Mouse (Mus musculus): ENCODE data around the gene Armc7. TPM values are rescaled to one million over a fixed set of nuclear protein-coding genes. Genes with fewer than 3 reads are reported as not detected.

The Armc7 gene
- polyA plus RNA-seq (2012; rRNA removed): 2.9 and 3.0 TPM in 2 replicates

DNA sequence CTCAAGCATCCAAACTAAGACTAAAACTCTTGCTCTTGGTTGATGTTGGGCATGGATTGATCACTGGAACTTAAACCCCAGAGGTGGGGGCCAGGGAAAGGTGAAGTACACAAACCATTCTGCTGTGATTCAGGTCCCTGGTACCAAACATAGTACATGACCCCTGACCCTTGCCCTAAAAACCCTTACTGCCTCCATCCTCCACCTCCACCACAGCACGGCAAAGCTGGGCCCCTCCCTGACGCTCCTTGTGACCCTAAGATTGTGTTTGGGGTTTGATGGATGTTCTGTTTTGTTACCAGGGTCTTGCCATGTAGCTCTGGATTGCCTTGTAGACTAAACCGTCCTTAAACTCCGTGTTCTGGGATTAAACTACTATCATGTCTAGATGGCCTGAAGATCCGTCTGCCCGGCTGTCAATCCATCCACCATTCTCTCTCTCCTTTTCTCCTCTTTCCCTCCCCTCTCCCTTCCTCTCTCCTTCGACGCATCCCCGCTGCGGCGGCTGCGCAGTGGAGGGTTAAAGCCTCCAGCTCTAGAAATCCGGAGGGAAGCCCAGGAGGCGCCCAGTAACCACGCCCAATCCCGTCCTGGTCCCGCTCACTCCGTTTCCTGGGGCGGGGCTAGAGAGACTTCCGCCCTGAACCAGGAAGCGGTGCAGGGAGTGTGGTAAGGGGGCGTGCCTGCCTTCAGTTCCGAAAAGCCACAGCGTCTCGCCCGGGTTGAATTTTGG, at the start of gene Armc7:
Armc7 (plus strand) TSS at position 643 of the 733 bp plus-strand sequence.

DNA sequence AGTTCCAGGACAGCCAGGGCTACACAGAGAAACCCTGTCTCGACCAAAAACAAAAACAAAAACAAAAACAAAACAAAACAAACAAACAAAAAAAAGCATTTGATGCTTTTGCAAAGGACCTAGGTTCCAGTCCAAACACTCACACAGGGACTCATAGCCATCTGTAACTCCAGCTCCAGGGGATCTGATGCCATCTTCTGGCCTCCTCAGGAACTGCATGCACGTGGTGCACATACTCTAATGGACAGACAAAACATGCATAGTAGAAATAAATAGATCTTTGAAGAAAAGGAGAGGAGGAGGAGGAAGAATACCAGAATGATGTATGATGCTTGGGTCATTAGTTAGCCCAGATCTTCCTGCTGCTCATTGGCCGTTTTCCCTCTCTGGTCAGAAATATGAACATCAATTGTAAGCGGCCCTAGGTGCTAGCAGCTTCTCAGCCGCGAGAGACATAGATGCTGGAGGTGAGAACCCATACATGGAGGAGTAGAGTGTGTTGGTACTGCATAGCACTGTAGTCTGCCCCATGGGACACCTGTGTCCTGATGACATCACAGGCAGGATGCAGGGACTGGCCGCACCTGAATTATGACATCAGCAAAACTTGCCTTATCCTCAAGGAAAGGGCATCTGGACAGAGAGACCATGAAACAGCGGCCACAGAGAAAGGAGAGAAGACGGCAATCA, 35.4 kb upstream of the Armc7 start, which contains the start of gene Trim80:
Trim80 (plus strand) TSS at position 640 of the 690 bp plus-strand sequence.

DNA sequence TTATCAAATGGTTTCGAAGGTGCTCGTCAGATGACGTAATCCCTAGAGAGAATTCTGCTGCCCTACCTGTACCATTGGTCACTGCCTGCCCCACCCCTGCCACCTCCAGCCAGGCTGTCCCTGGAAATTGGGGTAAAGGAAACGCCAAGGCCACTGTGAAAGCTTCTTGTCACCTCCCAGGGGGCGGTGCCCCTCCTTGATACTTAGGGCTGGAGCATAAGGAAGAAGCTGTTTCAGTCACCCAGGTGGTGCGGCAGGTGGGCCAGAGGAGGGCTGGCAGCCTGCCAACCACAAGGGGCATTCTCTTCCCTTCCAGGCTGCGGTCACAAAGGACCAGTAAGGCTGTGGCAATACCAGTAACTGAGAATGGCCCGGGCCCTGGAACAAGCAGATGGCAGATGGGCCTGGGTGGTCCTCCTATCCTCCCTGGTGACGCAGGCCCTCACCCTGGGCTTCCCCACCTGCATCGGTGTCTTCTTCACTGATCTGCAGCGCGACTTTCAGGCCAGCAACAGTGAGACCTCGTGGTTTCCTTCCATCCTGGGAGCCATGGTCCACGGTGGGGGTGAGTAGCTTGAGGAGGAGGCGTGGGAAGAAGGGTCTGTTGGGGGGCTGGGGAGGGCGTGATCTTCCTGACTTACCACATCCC, 13.1 kb upstream of the Armc7 start, which contains the start of gene Slc16a5:
Slc16a5 (plus strand) TSS at position 232 of the 649 bp plus-strand sequence.

DNA sequence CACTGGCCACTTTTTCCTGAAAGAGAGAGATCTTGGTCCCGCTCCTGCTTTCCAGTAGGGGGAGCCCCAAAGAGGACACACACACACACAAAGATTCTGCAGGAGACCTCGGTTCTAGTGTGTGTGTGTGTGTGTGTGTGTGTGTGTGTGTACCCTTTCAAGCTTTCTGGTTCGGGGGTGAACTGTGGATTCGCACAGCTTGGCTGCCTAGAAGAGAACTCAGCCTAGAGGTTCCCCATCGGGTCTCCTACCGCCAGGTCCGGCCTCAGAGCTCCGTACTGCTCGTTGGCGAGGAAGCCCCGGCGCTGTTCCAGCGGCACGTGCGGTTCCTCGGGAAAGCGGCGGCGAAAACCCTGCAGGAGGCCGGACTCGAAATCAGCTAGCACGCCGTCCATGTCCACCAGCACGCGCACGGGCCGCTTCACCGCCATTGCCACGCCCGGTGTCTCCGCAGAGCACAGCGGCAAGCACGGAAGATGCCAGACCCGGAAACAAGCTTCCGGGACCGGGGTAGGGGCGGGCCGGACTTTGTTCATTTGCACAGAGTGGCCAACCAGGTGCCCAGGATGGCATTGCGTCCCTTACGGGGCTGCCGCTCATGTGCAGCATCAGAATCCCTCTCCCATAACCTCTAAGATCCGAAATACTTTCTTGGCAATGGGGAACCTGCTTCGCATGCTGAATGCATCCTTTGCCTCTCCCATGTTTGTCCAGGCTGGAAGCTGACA, 16.1 kb downstream of the Armc7 start, which contains the start of gene Nt5c:
Nt5c (minus strand) TSS at position 507 of the 728 bp plus-strand sequence.

DNA sequence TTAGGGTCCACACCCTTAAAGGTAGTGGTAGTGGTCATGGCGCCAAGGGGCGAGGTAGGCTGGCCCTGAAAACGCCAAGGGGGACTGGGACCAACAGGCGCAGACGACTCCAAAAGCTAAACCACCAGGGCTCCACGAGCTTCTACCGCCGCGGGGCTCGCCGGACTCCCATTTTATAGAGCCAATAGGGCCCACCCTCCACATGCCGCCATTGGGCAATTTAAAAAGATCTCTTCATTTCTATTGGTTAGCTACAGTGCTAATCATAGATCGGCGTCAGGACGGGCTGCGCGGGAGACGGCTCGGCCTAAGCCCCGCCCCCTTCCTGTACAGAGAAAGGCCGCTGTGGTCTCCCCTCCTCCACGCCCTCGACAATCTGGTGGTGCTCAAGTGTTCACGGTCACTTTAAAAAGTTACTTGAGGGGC, 38.8 kb downstream of the Armc7 start, which contains the start of gene Jpt1:
Jpt1 (minus strand) TSS at position 150 of the 426 bp plus-strand sequence.

DNA sequence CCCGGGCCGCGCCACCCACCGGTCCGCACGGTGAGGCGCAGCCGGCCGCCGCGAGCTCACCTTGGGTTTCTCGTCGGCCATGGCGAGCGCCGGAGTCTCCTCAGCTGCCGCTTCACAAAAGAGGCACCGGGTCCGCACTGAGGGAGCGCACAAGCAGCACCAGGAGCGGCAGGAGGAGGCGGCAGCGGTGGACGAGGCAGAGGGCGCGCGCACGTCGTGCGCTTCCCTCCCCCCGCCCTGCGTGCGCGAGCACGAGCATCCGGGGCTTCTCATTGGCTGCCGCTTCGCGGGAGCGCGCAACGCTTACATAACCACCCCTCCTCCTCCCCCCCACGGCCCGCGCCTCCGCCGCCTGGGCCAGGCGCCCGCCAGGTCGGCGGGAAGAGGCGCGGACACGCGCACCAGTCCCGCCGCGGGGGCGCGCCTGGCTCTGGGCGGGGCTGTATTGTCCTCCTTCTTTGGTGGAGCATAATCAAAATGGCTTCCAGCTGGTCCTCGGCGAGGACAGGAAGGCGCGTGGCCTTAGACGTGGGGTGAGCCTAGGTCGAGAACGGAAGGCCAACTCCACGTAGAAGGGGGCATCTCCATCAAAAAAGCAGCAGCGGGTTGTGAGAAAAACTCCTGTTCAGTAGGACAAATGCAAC, 60.7 kb downstream of the Armc7 start, which contains the start of gene Sumo2:
Sumo2 (minus strand) TSS at position 239 of the 644 bp plus-strand sequence.

Other genes starting within 250 kb of the Armc7 start
- gene Grin2c, start 208.4 kb upstream of the Armc7 start, polyA plus RNA-seq (2012; rRNA removed): 0.14 and 0.21 TPM in 2 replicates
- 14.1 and 14.7 TPM in 2 replicates for gene Fdxr, start 198.6 kb upstream of the Armc7 start, polyA plus RNA-seq (2012; rRNA removed)
- 14.5 and 16.9 TPM in 2 replicates for gene Fads6, start 178.0 kb upstream of the Armc7 start, polyA plus RNA-seq (2012; rRNA removed)
- gene Otop2, start 168.5 kb upstream of the Armc7 start, polyA plus RNA-seq (2012; rRNA removed): 0.05 and 0.07 TPM in 2 replicates
- gene Ush1g, start 153.6 kb upstream of the Armc7 start, polyA plus RNA-seq (2012; rRNA removed): 0.10 and 0.12 TPM in 2 replicates
- gene Otop3, start 140.9 kb upstream of the Armc7 start, polyA plus RNA-seq (2012; rRNA removed): not detected in 2 replicates
- 1.3 TPM in 2 replicates for gene Hid1, start 107.9 kb upstream of the Armc7 start, polyA plus RNA-seq (2012; rRNA removed)
- 2.1 and 2.4 TPM in 2 replicates for gene Cdr2l, start 93.8 kb upstream of the Armc7 start, polyA plus RNA-seq (2012; rRNA removed)
- gene Mrpl58, start 71.9 kb upstream of the Armc7 start, polyA plus RNA-seq (2012; rRNA removed): 36.1 and 39.1 TPM in 2 replicates
- 331 and 347 TPM in 2 replicates for gene Atp5h, start 55.7 kb upstream of the Armc7 start, polyA plus RNA-seq (2012; rRNA removed)
- gene Kctd2, start 55.5 kb upstream of the Armc7 start, polyA plus RNA-seq (2012; rRNA removed): 8.1 and 9.0 TPM in 2 replicates
- 0.61 and 0.77 TPM in 2 replicates for gene Trim80, start 35.1 kb upstream of the Armc7 start, polyA plus RNA-seq (2012; rRNA removed)
- 2.1 TPM in 2 replicates for gene Slc16a5, start 13.2 kb upstream of the Armc7 start, polyA plus RNA-seq (2012; rRNA removed)
- gene Nt5c, start 16.2 kb downstream of the Armc7 start, polyA plus RNA-seq (2012; rRNA removed): 24.7 and 29.0 TPM in 2 replicates
- gene Jpt1, start 38.7 kb downstream of the Armc7 start, polyA plus RNA-seq (2012; rRNA removed): 89.7 and 90.7 TPM in 2 replicates
- 133 and 136 TPM in 2 replicates for gene Sumo2, start 60.6 kb downstream of the Armc7 start, polyA plus RNA-seq (2012; rRNA removed)
- gene Nup85, start 88.8 kb downstream of the Armc7 start, polyA plus RNA-seq (2012; rRNA removed): 52.3 and 55.6 TPM in 2 replicates
- gene Mrps7, start 128.3 kb downstream of the Armc7 start, polyA plus RNA-seq (2012; rRNA removed): 23.3 and 24.4 TPM in 2 replicates
- gene Gga3, start 128.4 kb downstream of the Armc7 start, polyA plus RNA-seq (2012; rRNA removed): 6.7 and 8.1 TPM in 2 replicates
- 35.3 and 35.9 TPM in 2 replicates for gene Mif4gd, start 137.3 kb downstream of the Armc7 start, polyA plus RNA-seq (2012; rRNA removed)
- gene Slc25a19, start 152.6 kb downstream of the Armc7 start, polyA plus RNA-seq (2012; rRNA removed): 7.8 and 8.4 TPM in 2 replicates
- 22.1 and 25.3 TPM in 2 replicates for gene Grb2, start 232.9 kb downstream of the Armc7 start, polyA plus RNA-seq (2012; rRNA removed)

All from liver, embryonic 18 days (tissue).